Mouse (Mus musculus): ENCODE data around the gene Hmx1. TPM values are rescaled to one million over a fixed set of nuclear protein-coding genes. Genes with fewer than 3 reads are reported as not detected.

Hmx1 gene
- total and polyA plus RNA-seq, 3 experiments, result not detected

GRCm38 (mm10) chr5:35391656-35392333 lies 2.9 kb downstream of the Hmx1 start:
- no peaks in the 10 kb centered on the region for H3K4me1 ChIP-seq (ENCODE audit: control insufficient read depth in 1 of 2, insufficient read depth in 2 of 2, low read length in 2 of 2)
- H3K79me2 ChIP-seq (ENCODE audit: control insufficient read depth, insufficient read depth, low read length, poor library complexity), result no peaks in the 10 kb centered on the region
- H3K36me3 ChIP-seq (ENCODE audit: control insufficient read depth in 1 of 2, insufficient read depth in 2 of 2, low read length in 2 of 2), result no peaks in the 10 kb centered on the region
- TF ChIP-seq ZNF384 (IDR thresholded peaks at IDR 0.05; ENCODE audit: low read depth, low read length) (no peak), UBTF (IDR thresholded peaks at IDR 0.05; ENCODE audit: borderline replicate concordance, insufficient read depth, low read depth, low read length) (no peak), BHLHE40 (IDR thresholded peaks at IDR 0.05; ENCODE audit: borderline replicate concordance, low read depth, low read length) (no peak), USF1 (IDR thresholded peaks at IDR 0.05; ENCODE audit: low read depth, low read length) (no peak), MAX (IDR thresholded peaks at IDR 0.05; ENCODE audit: low read length) (no peak), NRF1 (IDR thresholded peaks at IDR 0.05; ENCODE audit: insufficient read depth, low read depth, low read length, poor library complexity, severe bottlenecking) (no peak), POLR2AphosphoS2 (IDR thresholded peaks at IDR 0.05; ENCODE audit: low read length) (no peak), MAFK (IDR thresholded peaks at IDR 0.05; ENCODE audit: borderline replicate concordance, low read depth, low read length) (no peak), EP300 (IDR thresholded peaks at IDR 0.05; ENCODE audit: low read depth in 1 of 2, low read length in 2 of 2) (no peak), ETS1 (IDR thresholded peaks at IDR 0.05; ENCODE audit: low read depth, low read length) (no peak), MYB (IDR thresholded peaks at IDR 0.05; ENCODE audit: low read depth, low read length) (no peak), MEF2A (IDR thresholded peaks at IDR 0.05; ENCODE audit: extremely low read depth, insufficient replicate concordance, low read depth, low read length, poor library complexity, severe bottlenecking) (no peak), CHD1 (IDR thresholded peaks at IDR 0.05; ENCODE audit: low read depth, low read length) (no peak), ZKSCAN1 (IDR thresholded peaks at IDR 0.05; ENCODE audit: low read depth, low read length) (no peak)
- no peak for DNase-seq (ENCODE audit: low read depth, low spot score)
- no peaks in the 10 kb centered on the region for H3K27me3 ChIP-seq (ENCODE audit: control insufficient read depth in 1 of 2, insufficient read depth in 2 of 2, low read length in 2 of 2)
- H3K9me3 ChIP-seq (replicated peaks; ENCODE audit: insufficient read depth, low read length), result no peaks in the 10 kb centered on the region
- no peak overlapping the region for H3K9ac ChIP-seq (ENCODE audit: control insufficient read depth, low read depth, low read length, poor library complexity, severe bottlenecking)
- no peak overlapping the region for H3K27ac ChIP-seq (ENCODE audit: control insufficient read depth, low read depth, low read length)
- no peak overlapping the region for H3K4me3 ChIP-seq (ENCODE audit: control insufficient read depth in 1 of 2, insufficient read depth in 1 of 2, low read depth in 2 of 2, low read length in 2 of 2)

GRCm38 (mm10) chr5:35392334-35392695 lies 3.4 kb downstream of the Hmx1 start:
- no peak overlapping the region for H3K4me3 ChIP-seq (ENCODE audit: control insufficient read depth in 1 of 2, insufficient read depth in 1 of 2, low read depth in 2 of 2, low read length in 2 of 2)
- TF ChIP-seq ZNF384 (IDR thresholded peaks at IDR 0.05; ENCODE audit: low read depth, low read length) (no peak), RAD21 (IDR thresholded peaks at IDR 0.05; ENCODE audit: low read depth, low read length) (no peak)
- no peaks in the 10 kb centered on the region for H3K36me3 ChIP-seq (ENCODE audit: control insufficient read depth in 1 of 2, insufficient read depth in 2 of 2, low read length in 2 of 2)
- H3K9me3 ChIP-seq (replicated peaks; ENCODE audit: insufficient read depth, low read length), result no peaks in the 10 kb centered on the region
- no peak overlapping the region for H3K27ac ChIP-seq (ENCODE audit: control insufficient read depth, low read depth, low read length)
- H3K27me3 ChIP-seq (ENCODE audit: control insufficient read depth in 1 of 2, insufficient read depth in 2 of 2, low read length in 2 of 2), result no peaks in the 10 kb centered on the region
- no peaks in the 10 kb centered on the region for H3K79me2 ChIP-seq (ENCODE audit: control insufficient read depth, insufficient read depth, low read length, poor library complexity)
- no peak for DNase-seq (ENCODE audit: low read depth, low spot score)
- H3K4me1 ChIP-seq (ENCODE audit: control insufficient read depth in 1 of 2, insufficient read depth in 2 of 2, low read length in 2 of 2), result no peaks in the 10 kb centered on the region
- H3K9ac ChIP-seq (ENCODE audit: control insufficient read depth, low read depth, low read length, poor library complexity, severe bottlenecking), result no peak overlapping the region

Measured in MEL (cell line).